Mouse (Mus musculus): Measurements from ENCODE around the gene Cgrrf1. TPM values are rescaled to one million over a fixed set of nuclear protein-coding genes. Genes with fewer than 3 reads are reported as not detected.

Gene Cgrrf1
- 22.6 and 27.3 TPM in 2 replicates for polyA plus RNA-seq (2015; fragmentation: Nextera tagmentation; extraction: Ambion mirVana)

GRCm38 (mm10) chr14:46831837-46832333 lies at the start of gene Cgrrf1:
Gene Cgrrf1 (plus strand): TSS chr14:46832125.
- peak; percentile 99 for ATAC-seq (ENCODE audit: insufficient read depth, low FRiP score, low read depth)
- H3K9me3 ChIP-seq = no peaks in the 10 kb centered on the region
- no peaks in the 10 kb centered on the region for H3K4me1 ChIP-seq
- H3K4me3 ChIP-seq (replicated peaks) = peak within 1 kb of the TSS; percentile 70
- H3K27me3 ChIP-seq (replicated peaks) = no peaks in the 10 kb centered on the region
- H3K4me2 ChIP-seq = peak within 1 kb of the TSS; percentile 77
- H3K27ac ChIP-seq = peak within 1 kb of the TSS; percentile 69
- H3K36me3 ChIP-seq = no peaks in the 10 kb centered on the region
- H3K9ac ChIP-seq = peak within 1 kb of the TSS; percentile 43
- 0% methylated on average over 32 of the region's 32 CpGs for WGBS

- peaks cover 34% of the 10 kb centered on the region for H3K36me3 ChIP-seq
- no peak overlapping the region for H3K4me2 ChIP-seq
- 90% methylated on average over 8 of the region's 8 CpGs for WGBS
Measured at GRCm38 (mm10) chr14:46782187-46782828, 49.6 kb upstream of the Cgrrf1 start.

GRCm38 (mm10) chr14:46783327-46783926 lies 48.5 kb upstream of the Cgrrf1 start:
- Histone ChIP-seq H3K4me3 (replicated peaks) (no peak overlapping the region), H3K4me2 (no peak overlapping the region), H3K9ac (no peak overlapping the region), H3K27me3 (replicated peaks) (no peaks in the 10 kb centered on the region), H3K27ac (no peak overlapping the region), H3K4me1 (0 out of 2 replicates have a peak, but pooled peaks cover 8% of the 10 kb centered on the region), H3K36me3 (peaks cover 26% of the 10 kb centered on the region), H3K9me3 (no peaks in the 10 kb centered on the region)
- no peak for ATAC-seq (ENCODE audit: insufficient read depth, low FRiP score, low read depth)
- 85% methylated on average over 10 of the region's 10 CpGs for whole genome bisulfite sequencing

More at GRCm38 (mm10) chr14:46782187-46782828, 49.6 kb upstream of the Cgrrf1 start:
- no peak overlapping the region for H3K4me3 ChIP-seq (replicated peaks)
- no peak overlapping the region for H3K27ac ChIP-seq
- H3K9me3 ChIP-seq = no peaks in the 10 kb centered on the region
- ATAC-seq (ENCODE audit: insufficient read depth, low FRiP score, low read depth) = no peak
- H3K9ac ChIP-seq = no peak overlapping the region
- 0 out of 2 replicates have a peak, but pooled peaks cover 8% of the 10 kb centered on the region for H3K4me1 ChIP-seq
- no peaks in the 10 kb centered on the region for H3K27me3 ChIP-seq (replicated peaks)

- Histone ChIP-seq H3K9ac (no peak overlapping the region), H3K27me3 (replicated peaks) (no peaks in the 10 kb centered on the region), H3K4me3 (replicated peaks) (no peak overlapping the region), H3K36me3 (peaks cover 9% of the 10 kb centered on the region; the same call in 1 of the 2 replicates), H3K27ac (no peak overlapping the region), H3K4me2 (no peak overlapping the region), H3K4me1 (0 out of 2 replicates have a peak, but pooled peaks cover 8% of the 10 kb centered on the region), H3K9me3 (no peaks in the 10 kb centered on the region)
- ATAC-seq (ENCODE audit: insufficient read depth, low FRiP score, low read depth) = no peak
- 80% methylated on average over 5 of the region's 5 CpGs for WGBS
Measured at GRCm38 (mm10) chr14:46785247-46785646, 46.7 kb upstream of the Cgrrf1 start.

- 0 out of 2 replicates have a peak, but pooled peaks cover 5% of the 10 kb centered on the region for H3K36me3 ChIP-seq
- H3K9me3 ChIP-seq = no peaks in the 10 kb centered on the region
- peak overlapping the region; percentile 78 for H3K9ac ChIP-seq
- H3K4me2 ChIP-seq = peak overlapping the region; percentile 57
- H3K4me3 ChIP-seq (replicated peaks) = peak overlapping the region; percentile 76
- H3K27ac ChIP-seq = peak overlapping the region; percentile 95
- WGBS = under 1% methylated on average over 11 of the region's 11 CpGs
- H3K4me1 ChIP-seq = 0 out of 2 replicates have a peak, but pooled peaks cover 8% of the 10 kb centered on the region
- no peak for ATAC-seq (ENCODE audit: insufficient read depth, low FRiP score, low read depth)
- no peaks in the 10 kb centered on the region for H3K27me3 ChIP-seq (replicated peaks)
Measured at GRCm38 (mm10) chr14:46787454-46787786, 44.5 kb upstream of the Cgrrf1 start.

GRCm38 (mm10) chr14:46787787-46788504 lies 44.0 kb upstream of the Cgrrf1 start, which contains the start of gene Cnih1:
Gene Cnih1 (minus strand): TSS chr14:46788411.
- peak; percentile 96 for ATAC-seq (ENCODE audit: insufficient read depth, low FRiP score, low read depth)
- under 1% methylated on average over 84 of the region's 86 CpGs for WGBS
- H3K4me3 ChIP-seq (replicated peaks) = peak within 1 kb of the TSS; percentile 76
- H3K9me3 ChIP-seq = no peaks in the 10 kb centered on the region
- H3K27ac ChIP-seq = peak within 1 kb of the TSS; percentile 95
- 0 out of 2 replicates have a peak, but pooled peaks cover 5% of the 10 kb centered on the region for H3K36me3 ChIP-seq
- no peaks in the 10 kb centered on the region for H3K27me3 ChIP-seq (replicated peaks)
- 0 out of 2 replicates have a peak, but pooled peaks cover 8% of the 10 kb centered on the region for H3K4me1 ChIP-seq
- peak within 1 kb of the TSS; percentile 57 for H3K4me2 ChIP-seq
- H3K9ac ChIP-seq = peak within 1 kb of the TSS; percentile 78

GRCm38 (mm10) chr14:46788505-46788901 lies 43.4 kb upstream of the Cgrrf1 start:
- peak overlapping the region; percentile 95; the same call in 1 of the 2 replicates for H3K27ac ChIP-seq
- H3K9me3 ChIP-seq = no peaks in the 10 kb centered on the region
- peak overlapping the region; percentile 76 for H3K4me3 ChIP-seq (replicated peaks)
- 0 out of 2 replicates have a peak, but pooled peaks cover 8% of the 10 kb centered on the region for H3K4me1 ChIP-seq
- H3K9ac ChIP-seq = no peak overlapping the region
- WGBS = 22% methylated on average over 8 of the region's 8 CpGs
- 0 out of 2 replicates have a peak, but pooled peaks cover 3% of the 10 kb centered on the region for H3K36me3 ChIP-seq
- no peak; the same call in 1 of the 2 replicates for ATAC-seq (ENCODE audit: insufficient read depth, low FRiP score, low read depth)
- peak overlapping the region; percentile 57 for H3K4me2 ChIP-seq
- H3K27me3 ChIP-seq (replicated peaks) = no peaks in the 10 kb centered on the region

- Histone ChIP-seq H3K36me3 (no peaks in the 10 kb centered on the region), H3K27ac (no peak overlapping the region), H3K9me3 (no peaks in the 10 kb centered on the region), H3K4me3 (replicated peaks) (no peak overlapping the region), H3K27me3 (replicated peaks) (no peaks in the 10 kb centered on the region), H3K4me1 (0 out of 2 replicates have a peak, but pooled peaks cover 8% of the 10 kb centered on the region), H3K4me2 (no peak overlapping the region), H3K9ac (no peak overlapping the region)
- ATAC-seq (ENCODE audit: insufficient read depth, low FRiP score, low read depth) = no peak
- 74% methylated on average over 4 of the region's 4 CpGs for WGBS
Measured at GRCm38 (mm10) chr14:46790303-46790702, 41.6 kb upstream of the Cgrrf1 start.

GRCm38 (mm10) chr14:46790723-46791122 lies 41.2 kb upstream of the Cgrrf1 start:
- no peak for ATAC-seq (ENCODE audit: insufficient read depth, low FRiP score, low read depth)
- no peak overlapping the region for H3K4me3 ChIP-seq (replicated peaks)
- WGBS = 89% methylated on average over 6 of the region's 6 CpGs
- no peak overlapping the region for H3K4me2 ChIP-seq
- no peak overlapping the region for H3K9ac ChIP-seq
- H3K4me1 ChIP-seq = 0 out of 2 replicates have a peak, but pooled peaks cover 8% of the 10 kb centered on the region
- H3K27ac ChIP-seq = no peak overlapping the region
- H3K27me3 ChIP-seq (replicated peaks) = no peaks in the 10 kb centered on the region
- H3K36me3 ChIP-seq = no peaks in the 10 kb centered on the region
- no peaks in the 10 kb centered on the region for H3K9me3 ChIP-seq

GRCm38 (mm10) chr14:46794157-46794556 lies 37.8 kb upstream of the Cgrrf1 start:
- WGBS = 83% methylated on average over 5 of the region's 5 CpGs
- Histone ChIP-seq H3K36me3 (no peaks in the 10 kb centered on the region), H3K4me2 (no peak overlapping the region), H3K9me3 (no peaks in the 10 kb centered on the region), H3K9ac (no peak overlapping the region), H3K4me3 (replicated peaks) (no peak overlapping the region), H3K27ac (no peak overlapping the region), H3K4me1 (no peaks in the 10 kb centered on the region), H3K27me3 (replicated peaks) (no peaks in the 10 kb centered on the region)
- ATAC-seq (ENCODE audit: insufficient read depth, low FRiP score, low read depth) = no peak

GRCm38 (mm10) chr14:46800684-46801345 lies 31.1 kb upstream of the Cgrrf1 start:
- no peaks in the 10 kb centered on the region for H3K9me3 ChIP-seq
- no peaks in the 10 kb centered on the region for H3K27me3 ChIP-seq (replicated peaks)
- no peak for ATAC-seq (ENCODE audit: insufficient read depth, low FRiP score, low read depth)
- H3K27ac ChIP-seq = no peak overlapping the region
- H3K36me3 ChIP-seq = no peaks in the 10 kb centered on the region
- H3K4me3 ChIP-seq (replicated peaks) = no peak overlapping the region
- no peak overlapping the region for H3K4me2 ChIP-seq
- 70% methylated on average over 3 of the region's 3 CpGs for WGBS
- no peaks in the 10 kb centered on the region for H3K4me1 ChIP-seq
- H3K9ac ChIP-seq = no peak overlapping the region

Data from stomach, embryonic 15.5 days (tissue).